Mouse (Mus musculus) adrenal gland, adult 18-20 months (tissue): ENCODE results near the gene Defb45. TPM values are rescaled to one million over a fixed set of nuclear protein-coding genes. Genes with fewer than 3 reads are reported as not detected.
A peak's percentile ranks its signal among the peaks of the same experiment; 100 is the strongest.

Source experiments
- DNase-seq, 2 experiments: peaks; one replicate each; pipeline ENCODE4 v3.0.0; 2021 to 2022; ENCODE audit warnings: low spot score in 2 of 2
- long read RNA-seq, 2 experiments: library from polyadenylated mRNA; stranded (forward); transcript quantifications; one replicate each; pipeline ENCODE4 v2.0.0; 2021
- total RNA-seq, 2 experiments: library from RNA; stranded (reverse); gene quantifications; 1 replicate in 1 of 2; 2 replicates in 1 of 2; pipeline ENCODE4 v1.2.3; 2021

Gene Defb45
- total RNA-seq: not detected
- long read RNA-seq, experiment 1: 0 reads
- long read RNA-seq, experiment 2: 0 reads

DNA sequence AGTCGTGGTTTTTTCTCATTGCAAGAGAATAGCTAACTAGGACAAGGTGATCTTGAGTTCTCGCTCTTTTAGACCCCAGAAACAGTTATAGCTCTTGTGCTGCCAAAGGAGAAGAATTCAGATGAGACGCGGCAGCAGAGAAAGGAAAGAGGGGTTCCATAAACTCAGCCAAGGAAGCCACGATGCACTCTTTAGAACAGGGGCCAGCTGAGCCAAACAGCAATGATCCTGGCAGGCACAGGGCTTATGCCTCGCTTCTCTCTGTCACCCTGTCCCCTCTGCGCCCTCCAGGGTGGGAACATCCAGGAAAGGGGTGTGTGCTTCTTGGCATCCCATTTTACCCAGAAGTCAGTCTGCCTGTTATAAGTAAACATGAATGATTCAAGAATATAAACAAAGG is at the start of gene Defb45:
Gene Defb45, minus strand, starts transcription at position 101 of the 400 bp plus-strand sequence.
- DNase-seq: no peak

DNA sequence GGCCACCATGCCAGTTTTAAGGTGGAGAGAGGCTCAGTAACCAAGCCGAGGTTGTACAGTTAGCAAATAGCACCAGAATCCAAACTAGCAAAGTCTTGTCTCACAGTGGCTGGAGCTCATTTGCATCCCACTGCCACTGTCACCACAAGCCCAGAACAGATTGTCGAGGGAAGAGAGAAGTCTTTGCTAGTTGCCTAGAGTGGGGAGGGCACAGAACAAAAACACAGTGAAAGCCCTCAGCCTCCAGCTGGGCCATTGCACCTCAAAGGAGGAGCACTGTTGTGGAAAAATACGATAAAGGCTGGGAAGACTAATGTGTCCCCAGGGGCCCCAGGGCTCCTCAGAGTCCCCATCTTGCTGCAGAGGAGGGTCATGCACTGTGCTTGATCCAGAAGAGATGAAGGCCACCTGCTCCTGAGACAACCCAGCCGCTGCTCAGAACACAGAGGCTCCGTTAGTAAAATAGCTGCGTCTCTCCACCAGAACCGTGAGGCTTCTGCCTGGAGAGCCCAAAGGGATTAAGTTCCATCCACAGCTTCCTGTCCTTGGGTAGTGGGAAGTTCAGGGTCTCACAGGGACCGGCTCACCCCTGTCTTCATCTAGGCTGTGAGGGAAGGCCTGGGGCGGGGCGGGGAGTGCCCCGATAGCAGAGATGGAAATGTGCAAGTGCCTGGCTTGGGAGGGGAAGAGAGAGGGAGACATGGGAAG is 40.4 kb upstream of the Defb45 start:
- no peak for DNase-seq

DNA sequence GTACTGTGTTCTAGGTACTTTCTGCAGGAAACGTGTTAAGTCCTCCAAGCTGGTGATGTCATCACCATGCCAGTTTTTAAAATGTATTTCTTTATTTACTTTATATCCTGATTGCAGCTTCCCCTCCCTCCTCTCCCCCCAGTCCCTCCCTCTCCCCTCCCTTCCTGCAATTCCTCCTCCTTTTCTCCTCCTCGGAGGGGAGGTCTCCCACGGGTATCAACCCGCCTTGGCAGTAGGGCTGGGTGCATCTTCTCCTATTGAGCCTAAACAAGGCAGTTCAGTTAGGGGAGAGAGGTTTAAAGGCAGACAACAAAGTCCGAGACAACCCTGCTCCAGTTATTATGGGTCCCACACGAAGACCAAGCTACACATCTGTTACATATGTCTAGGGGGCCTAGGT is 39.7 kb upstream of the Defb45 start:
- DNase-seq: no peak

DNA sequence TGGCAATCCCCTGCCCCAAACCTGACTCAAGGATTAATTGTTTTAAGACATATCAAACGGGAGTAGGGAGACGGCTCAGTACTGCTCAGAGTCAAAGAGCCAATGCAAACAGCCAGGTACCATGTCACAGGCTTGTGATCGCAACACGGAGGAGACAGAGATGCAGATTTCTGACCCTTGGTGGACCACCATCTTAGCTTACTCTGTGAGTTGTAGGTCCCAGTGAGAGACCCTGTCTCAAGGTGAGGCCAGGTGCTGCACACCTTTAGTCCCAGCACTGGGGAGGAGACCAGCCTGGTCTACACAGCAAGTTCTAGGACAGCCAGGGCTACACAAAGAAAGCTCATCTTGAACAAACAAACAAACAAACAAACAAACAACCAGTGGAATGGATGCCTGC is 38.2 kb upstream of the Defb45 start:
- DNase-seq: no peak

DNA sequence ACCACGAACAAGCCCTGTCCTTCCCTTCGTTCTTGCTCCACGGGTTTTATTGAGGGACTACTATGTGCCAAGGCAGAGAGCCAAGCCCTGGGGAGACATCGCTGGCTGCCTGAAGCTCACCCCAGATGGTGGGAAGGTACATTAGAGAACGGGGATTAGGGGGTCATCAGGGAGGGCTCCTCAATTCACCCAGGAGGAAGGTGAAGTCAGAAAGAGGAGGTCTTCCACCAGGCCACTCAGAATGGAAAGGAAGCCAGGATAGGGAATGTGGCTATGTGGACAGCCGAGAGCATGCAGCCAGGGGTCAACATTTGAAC is 37.8 kb upstream of the Defb45 start:
- no peak for DNase-seq

DNA sequence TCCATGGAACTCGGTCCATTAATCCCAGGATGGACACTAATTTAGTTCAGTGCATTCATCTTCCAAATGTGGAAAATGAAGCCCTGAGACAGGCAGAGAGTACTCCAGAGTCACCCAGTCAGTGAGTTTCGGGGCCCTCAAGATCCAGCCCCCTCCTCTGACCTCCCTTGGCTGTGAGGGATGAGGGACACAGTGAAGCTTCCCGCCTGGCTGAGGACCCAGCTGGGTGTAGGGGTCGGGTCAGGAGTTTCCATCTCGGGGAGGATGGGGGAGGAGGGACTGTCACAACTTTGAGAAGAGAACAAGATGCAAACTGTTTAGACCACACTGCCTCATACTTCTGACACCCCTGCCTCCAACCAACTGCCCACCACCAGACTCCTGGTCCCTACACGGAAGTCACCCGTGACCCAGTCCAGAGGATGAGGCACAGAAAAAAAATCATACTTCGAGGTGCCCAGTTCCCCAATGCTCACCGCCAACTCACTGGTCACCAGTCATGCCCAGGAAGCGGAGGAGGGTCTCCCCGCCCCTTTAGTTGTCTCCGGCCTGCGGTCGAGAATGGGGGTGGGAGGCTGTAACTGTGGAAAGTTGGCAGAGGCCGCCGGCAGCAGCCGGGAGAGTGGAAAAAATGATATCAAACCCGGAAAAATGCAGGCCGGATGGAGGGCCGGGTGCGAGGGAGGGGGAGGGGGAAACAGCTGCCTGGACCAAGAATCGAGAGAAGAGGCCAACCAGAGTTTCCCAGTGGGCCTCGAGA is 37.2 kb upstream of the Defb45 start:
- peak in 1 of 2 experiments; percentile 44 for DNase-seq

DNA sequence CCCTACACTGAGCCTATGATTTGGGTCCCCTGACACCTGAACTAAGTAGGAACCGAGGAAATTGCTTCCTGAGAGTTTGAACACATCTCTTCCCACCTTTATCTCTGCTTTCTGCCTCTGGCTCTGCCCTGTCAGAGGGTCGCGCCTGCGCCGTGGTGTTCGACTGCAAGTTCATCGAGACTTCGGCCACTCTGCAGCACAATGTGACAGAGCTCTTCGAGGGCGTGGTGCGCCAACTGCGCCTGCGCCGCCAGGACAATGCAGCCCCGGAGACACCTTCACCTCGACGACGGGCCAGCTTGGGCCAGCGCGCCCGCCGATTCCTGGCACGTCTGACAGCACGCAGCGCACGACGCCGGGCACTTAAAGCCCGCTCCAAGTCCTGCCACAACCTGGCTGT is 35.1 kb upstream of the Defb45 start:
- no peak for DNase-seq

DNA sequence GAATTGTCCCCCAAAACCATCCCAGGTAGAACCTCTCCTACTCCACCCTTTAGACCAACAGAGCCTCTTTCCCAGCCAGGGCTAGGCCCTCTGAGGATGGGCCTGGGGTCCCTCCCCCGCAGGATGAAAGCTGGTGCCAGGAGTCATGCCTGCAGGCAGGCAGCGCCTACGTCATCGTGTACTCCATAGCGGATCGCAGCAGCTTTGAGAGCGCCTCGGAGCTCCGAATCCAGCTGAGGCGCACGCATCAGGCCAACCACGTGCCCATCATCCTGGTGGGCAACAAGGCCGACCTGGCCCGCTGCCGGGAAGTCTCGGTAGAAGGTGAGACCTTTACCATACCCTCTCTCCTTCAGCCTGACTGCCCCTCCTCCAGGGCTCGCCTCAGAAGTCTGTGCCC is 34.1 kb upstream of the Defb45 start:
- no peak for DNase-seq

DNA sequence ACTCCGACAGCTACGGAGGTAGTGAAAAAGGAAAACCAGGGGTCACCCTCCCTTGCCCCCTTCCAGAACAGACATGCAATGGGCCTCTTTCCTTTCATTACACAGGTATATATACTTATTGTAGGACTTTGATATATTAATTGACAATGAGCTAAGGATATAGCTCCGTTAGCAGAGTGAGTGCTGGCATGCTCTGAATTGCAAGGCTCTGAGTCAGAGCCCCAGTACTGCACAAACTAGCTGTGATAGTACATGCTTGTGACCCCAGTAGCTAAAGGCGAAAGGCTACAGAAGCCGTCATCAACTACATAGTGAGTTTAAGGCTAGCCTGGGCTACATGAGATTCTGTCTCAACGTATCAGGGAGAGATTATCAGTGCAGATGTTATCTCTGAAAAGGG is 30.7 kb upstream of the Defb45 start:
- no peak for DNase-seq

DNA sequence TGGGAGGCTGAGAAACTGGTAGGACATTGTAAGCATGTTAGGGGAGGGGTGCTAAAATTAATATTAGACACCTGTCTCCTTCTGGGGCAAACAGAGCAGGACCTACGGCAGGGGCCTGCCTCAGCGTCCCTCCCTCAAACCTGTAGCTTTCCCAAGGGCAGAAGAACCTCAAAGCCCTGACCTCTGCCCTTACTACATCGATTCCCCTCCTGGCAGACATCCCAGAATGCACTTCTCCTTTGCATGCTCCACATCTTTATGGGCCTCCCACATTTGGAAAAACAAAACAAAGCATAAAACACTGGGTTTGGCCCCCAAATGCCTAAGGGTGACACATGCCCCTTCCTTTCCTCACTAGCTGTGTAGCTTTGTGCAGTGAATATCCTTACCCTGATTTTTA is 30.0 kb upstream of the Defb45 start:
- DNase-seq: no peak

DNA sequence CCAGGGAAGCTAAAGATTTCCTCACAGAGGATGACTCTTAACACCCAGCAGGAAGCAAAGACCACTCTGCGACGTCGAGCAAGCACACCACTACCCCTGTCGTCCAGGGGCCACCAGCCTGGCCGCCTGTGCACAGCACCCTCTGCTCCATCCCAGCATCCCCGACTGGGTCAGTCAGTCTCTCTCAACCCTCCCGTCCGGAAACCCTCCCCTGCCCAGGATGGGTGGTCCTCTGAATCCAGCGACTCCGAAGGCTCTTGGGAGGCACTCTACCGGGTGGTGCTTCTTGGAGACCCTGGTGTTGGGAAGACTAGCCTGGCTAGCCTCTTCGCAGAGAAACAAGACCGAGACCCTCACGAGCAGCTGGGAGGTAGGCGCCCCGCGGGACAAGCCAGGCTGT is 28.9 kb upstream of the Defb45 start:
- DNase-seq: no peak

DNA sequence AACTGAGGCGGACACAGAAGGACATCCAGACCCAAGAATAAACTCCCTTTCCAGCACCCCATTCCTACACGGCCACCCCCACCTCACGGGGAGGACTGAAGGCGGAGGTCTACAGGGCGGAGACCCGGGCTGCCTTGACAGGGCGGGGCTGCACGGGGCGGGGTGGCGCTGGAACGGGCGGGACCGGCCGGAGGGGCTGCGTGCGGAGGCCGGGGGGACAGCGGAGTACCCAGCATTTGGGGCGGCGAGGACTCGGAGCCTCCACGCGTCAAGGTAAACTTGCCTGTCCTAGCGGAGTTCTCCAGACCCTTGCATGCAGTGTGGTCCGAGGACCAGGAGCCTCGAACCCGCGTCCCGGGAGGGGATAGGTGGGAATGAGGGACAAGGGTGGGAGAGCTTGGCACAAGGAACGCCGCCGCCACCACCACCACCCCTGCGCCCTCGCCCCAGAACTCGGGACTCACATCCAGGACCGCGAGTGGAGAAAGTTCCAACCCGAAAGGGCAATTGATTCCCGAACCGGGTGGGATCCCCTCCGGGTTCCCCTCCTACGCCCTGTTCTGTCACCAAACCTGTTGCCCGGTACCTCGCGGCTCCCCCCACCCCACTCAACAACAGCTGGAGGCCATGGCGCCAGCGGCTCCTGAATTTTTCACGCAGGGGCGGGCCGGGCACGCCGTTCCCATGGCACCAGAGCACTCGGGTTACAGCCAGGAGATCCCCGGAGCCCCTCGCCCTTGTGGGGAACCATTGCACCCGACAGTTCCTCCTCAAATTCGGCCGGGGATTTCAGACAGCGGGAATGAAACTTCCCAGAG is 27.8 kb upstream of the Defb45 start, which contains the start of gene Rem1:
Gene Rem1, plus strand, starts transcription at position 178 of the 818 bp plus-strand sequence.
- DNase-seq: peak in 1 of 2 experiments; percentile 45

DNA sequence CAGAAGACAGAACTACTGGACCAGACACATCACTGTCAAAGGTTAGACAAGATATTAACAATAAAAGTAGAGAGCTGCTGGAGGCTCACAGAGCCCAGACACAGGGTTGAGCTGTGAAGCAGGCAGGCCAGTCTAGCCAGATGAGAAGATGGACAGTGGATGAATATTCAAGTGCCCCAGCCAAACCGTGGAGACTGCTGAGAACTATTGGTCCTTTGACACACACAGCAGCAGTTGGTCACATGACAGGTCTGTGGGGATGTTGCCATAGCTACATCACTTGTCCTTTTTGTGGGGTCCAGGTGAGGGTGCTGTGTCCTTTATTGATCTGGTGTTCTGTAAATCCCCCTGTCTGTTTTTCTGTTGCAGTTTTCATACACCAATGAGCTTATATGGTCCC is 26.1 kb upstream of the Defb45 start:
- DNase-seq: no peak

DNA sequence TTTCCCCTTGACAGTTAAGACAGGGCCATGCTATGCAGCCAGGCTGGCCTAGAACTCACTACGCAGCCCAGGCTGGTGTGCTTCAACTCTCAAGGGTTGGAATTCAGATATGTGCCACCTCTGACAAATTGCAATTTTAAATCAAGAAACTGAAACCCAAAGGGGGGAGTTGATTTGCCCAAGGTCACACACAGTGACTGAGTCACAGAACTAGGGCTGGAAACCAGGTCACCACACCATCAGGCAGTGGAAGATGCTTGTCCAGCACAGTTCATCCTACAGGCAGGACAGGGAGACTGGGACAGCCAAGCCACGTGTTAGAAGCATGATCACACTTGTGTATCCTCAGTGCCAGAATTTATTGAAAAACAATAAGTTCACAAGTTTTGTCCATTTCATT is 25.4 kb upstream of the Defb45 start:
- no peak for DNase-seq

DNA sequence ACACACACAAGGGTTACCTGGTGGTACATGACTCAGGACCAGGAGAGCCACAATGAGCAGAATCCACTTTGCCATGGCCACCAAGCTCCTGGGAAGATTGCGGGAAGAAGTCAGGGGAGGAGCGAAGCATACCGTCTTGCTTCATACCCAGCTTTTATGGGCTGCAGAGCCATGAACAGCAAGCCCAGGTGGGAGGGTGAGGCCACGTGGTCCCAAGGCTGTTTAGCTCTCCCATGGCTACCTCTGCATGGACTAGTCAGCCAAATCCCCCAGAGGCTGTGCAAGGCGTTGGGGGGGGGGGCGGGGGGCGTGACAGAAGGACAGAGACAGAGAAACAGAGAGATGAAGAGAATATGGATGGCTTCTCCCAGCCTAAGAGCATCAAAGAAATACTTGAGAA is 23.8 kb upstream of the Defb45 start, which contains the start of gene Defb25:
Gene Defb25, minus strand, starts transcription at position 101 of the 400 bp plus-strand sequence.
- no peak for DNase-seq

DNA sequence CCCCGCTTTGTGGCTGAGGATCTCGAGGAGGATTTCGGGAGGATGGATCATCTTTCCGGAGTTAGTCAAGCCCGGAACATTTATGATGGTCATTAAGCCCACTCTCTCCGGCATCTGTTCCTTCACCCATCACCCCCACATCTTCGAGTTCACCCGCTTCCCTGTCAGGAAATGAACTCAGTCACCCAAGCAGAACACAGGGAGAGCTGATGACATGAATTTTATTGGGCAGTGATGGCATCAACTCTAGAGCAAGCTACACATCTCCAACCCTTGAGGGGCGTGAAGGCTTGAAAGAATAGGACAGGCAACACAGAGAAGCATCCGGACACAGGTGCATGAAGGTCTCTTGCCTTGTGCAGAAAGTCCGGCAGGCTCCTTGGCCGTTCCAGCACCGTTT is 23.0 kb upstream of the Defb45 start:
- DNase-seq: no peak

DNA sequence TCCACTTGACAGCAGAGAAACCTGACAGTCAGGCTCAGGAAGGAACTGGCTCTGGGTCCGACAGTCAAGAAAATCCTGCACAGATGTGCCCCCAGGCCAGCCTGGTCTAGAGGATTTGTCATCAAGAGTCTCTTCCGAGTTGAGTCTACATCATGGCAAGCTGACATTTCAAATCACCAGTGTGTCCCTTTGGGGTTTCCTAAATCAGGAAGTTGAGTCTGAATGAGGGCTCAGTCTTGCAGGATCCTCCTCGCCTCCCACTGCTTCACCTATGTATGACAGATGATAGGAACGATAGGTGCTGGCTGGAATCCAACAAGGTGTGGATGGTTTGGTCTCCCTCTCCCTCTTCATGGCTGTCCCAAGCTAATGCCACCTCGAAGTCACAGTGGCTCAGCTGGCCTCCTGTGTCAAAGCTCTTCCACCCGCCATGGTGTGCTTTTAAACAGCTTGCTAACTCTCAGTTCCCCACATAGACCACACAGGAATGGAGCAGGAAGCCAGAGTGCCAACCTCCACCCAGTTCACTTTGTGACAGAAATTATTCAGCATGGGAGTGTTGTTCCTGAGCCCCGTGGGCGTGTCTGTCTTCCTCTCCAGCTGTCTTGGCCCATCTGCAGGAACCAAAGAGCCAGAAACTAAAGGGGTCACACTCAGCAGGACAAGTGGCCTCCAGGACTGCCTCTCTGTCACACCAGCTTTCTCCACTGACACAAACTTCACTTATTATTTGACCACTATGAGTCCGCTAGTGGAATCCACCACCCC is 21.4 kb upstream of the Defb45 start:
- DNase-seq: no peak

DNA sequence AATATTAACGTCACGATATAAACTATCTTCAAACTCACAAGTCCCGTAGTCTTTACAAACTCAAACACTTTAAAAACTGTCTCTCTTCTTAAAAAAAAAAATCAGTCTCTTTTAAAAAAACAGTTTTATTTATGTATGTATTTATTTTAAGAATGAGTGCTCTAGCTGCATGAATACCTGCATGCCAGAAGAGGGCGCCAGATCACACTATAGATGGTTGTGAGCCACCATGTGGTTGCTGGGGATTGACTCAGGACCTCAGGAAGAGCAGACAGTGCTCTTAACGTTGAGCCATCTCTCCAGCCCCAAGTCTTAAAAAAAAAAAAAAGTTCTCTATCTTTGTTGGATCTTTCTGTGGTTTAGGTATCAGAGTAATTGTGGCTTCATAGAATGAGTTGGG is 18.2 kb upstream of the Defb45 start:
- DNase-seq: no peak

DNA sequence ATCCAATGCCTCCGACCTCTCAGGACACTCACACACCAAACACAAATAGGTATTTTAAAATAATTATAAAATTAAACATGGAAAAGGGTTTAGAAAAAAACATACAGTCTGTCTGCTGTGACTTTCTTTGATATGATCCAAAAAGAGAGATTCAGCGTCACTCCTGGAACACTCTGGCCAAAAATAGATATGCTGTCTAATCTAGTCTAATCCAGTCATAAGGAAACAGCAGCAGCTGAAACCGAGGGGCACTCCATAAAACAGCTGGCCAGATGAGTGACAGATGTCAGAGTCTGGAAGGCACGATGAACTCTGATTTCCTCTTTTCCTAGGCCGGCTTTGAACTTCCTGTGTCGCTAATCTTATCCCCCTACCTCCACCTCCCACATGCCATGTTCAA is 17.3 kb upstream of the Defb45 start:
- DNase-seq: no peak

DNA sequence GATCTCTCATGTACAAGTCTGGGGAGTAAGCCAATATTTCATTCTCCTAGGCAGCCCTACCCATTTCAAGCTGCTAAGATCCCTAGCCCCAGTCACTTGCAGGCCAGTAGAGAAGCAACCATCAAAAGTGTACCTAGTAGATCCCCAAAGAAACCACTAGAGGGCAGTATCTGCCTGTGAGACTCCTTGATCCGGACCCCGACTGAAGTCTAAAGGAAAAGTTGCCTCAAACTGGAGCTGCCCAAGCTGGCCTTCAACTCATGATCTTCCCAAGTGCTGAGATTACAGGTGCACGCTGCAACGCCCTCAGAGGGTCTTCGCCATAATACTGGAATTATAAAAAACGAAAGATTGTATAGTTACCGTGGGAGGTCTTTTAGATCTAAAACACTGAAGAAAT is 16.4 kb upstream of the Defb45 start:
- DNase-seq: peak in 1 of 2 experiments; percentile 52

DNA sequence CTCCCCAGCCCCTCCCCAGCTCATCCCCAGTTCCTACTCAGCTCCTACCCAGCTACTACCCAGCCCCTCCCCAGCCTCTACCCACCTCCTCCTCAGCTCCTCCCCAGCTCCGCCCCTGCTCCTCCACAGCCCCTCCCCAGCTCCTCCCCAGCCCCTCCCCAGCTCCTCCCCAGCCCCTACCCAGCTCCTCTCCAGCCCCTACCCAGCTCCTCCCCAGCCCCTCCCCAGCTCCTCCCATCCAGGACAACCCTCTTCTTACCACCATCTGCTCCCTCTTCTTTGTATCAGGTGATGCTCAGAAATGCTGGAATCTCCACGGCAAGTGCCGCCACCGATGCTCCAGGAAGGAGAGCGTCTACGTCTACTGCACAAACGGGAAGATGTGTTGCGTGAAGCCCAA is 13.0 kb upstream of the Defb45 start:
- no peak for DNase-seq
